18 mouse cellular contexts compared by ENCODE assay signal in genomic region chr14:46491601-46492000, GRCm38 (mm10).
DNase-seq lines count a peak whose midpoint lies in the region; ATAC-seq and TF ChIP-seq lines count a peak whose summit lies in the region.
"Had no signal": no experiment of that assay in that cellular context is flagged by ENCODE, and none has a peak within 500 bp of the region (broad histone marks: within the 10 kb centered on the region; RNA-seq: fewer than 3 reads in every experiment).

No protein-coding gene starts in this region.

- no peak overlapping the region for H3K9ac ChIP-seq in lung, embryonic 15.5 days
- no peak overlapping the region for H3K9ac ChIP-seq in stomach, embryonic 16.5 days (ENCODE audit: low read length)
- no peak overlapping the region for H3K9ac ChIP-seq in hindbrain, embryonic 16.5 days (ENCODE audit: low read depth, low read length)
- H3K9ac ChIP-seq: embryonic facial prominence, embryonic 15.5 days; heart, embryonic 15.5 days; hindbrain, embryonic 14.5 days; limb, embryonic 12.5 days had no signal

- TF ChIP-seq CTCF in lung, adult 2 months (IDR thresholded peaks at IDR 0.05; ENCODE audit: insufficient read depth, low read length) = no peak

- H3K4me1 ChIP-seq in lung, adult 2 months (ENCODE audit: control insufficient read depth, insufficient read depth, low read length) = no peaks in the 10 kb centered on the region
- H3K4me1 ChIP-seq in lung, embryonic 15.5 days = peaks cover 12% of the 10 kb centered on the region; the same call in 1 of the 2 replicates
- peaks cover 5% of the 10 kb centered on the region; the same call in 1 of the 2 replicates for H3K4me1 ChIP-seq in stomach, embryonic 16.5 days (ENCODE audit: control insufficient read depth, insufficient read depth, low read length)
- H3K4me1 ChIP-seq in hindbrain, embryonic 16.5 days (ENCODE audit: control insufficient read depth, insufficient read depth, low read depth, low read length) = no peaks in the 10 kb centered on the region
- H3K4me1 ChIP-seq: embryonic facial prominence, embryonic 15.5 days; heart, embryonic 15.5 days had no signal

- DNase-seq in lung, adult 18-20 months = peak; percentile 12 to 22
- DNase-seq in lung, adult 2 months = no peak
- peak; percentile 30 for DNase-seq in hindlimb bud, embryonic 11.5 days (ENCODE audit: extremely low spot score, low read depth, low spot score)
- DNase-seq in right cerebral cortex, adult 2 months (ENCODE audit: low spot score in 2 of 2) = no peak
- no peak for DNase-seq in gastrocnemius, postnatal 4 days (ENCODE audit: low spot score in 2 of 2)
- DNase-seq: adrenal gland, adult 8-10 months; cerebellum, postnatal 14 days; gastrocnemius, postnatal 36 days; layer of hippocampus, adult 9-11 months; right cerebral cortex, postnatal 25 days had no signal

- H3K4me3 ChIP-seq in lung, adult 2 months (replicated peaks; ENCODE audit: extremely low read depth, low read depth, low read length) = no peak overlapping the region
- no peak overlapping the region for H3K4me3 ChIP-seq in lung, embryonic 15.5 days
- no peak overlapping the region for H3K4me3 ChIP-seq in stomach, embryonic 16.5 days (replicated peaks; ENCODE audit: low read length)
- H3K4me3 ChIP-seq in hindbrain, embryonic 16.5 days (ENCODE audit: low read length) = no peak overlapping the region
- H3K4me3 ChIP-seq: embryonic facial prominence, embryonic 15.5 days; heart, embryonic 15.5 days; limb, embryonic 12.5 days had no signal

- ATAC-seq in lung, embryonic 15.5 days (ENCODE audit: borderline replicate concordance, extremely low read depth, low FRiP score, low TSS enrichment) = peak; percentile 87
- peak; percentile 82 for ATAC-seq in stomach, embryonic 16.5 days (ENCODE audit: insufficient read depth, low FRiP score)
- ATAC-seq in hindbrain, embryonic 16.5 days = no peak
- ATAC-seq: forebrain, embryonic 16.5 days had no signal

- no peaks in the 10 kb centered on the region for H3K9me3 ChIP-seq in lung, embryonic 15.5 days
- H3K9me3 ChIP-seq in stomach, embryonic 16.5 days (replicated peaks; ENCODE audit: control insufficient read depth, low read length) = no peaks in the 10 kb centered on the region
- no peaks in the 10 kb centered on the region; the same call in 1 of the 2 replicates for H3K9me3 ChIP-seq in hindbrain, embryonic 16.5 days (ENCODE audit: control insufficient read depth, low read length)
- H3K9me3 ChIP-seq: embryonic facial prominence, embryonic 15.5 days; heart, embryonic 15.5 days; limb, embryonic 12.5 days had no signal

- peak overlapping the region; percentile 1; the same call in 1 of the 2 replicates for H3K27ac ChIP-seq in lung, embryonic 15.5 days
- peak overlapping the region; percentile 9; the same call in 1 of the 2 replicates for H3K27ac ChIP-seq in stomach, embryonic 16.5 days (ENCODE audit: low read length)
- H3K27ac ChIP-seq in hindbrain, embryonic 16.5 days (ENCODE audit: low read depth, low read length) = no peak overlapping the region
- H3K27ac ChIP-seq: embryonic facial prominence, embryonic 15.5 days; heart, embryonic 15.5 days; hindbrain, embryonic 14.5 days; limb, embryonic 12.5 days had no signal

- peak overlapping the region; percentile 6; the same call in 1 of the 2 replicates for H3K4me2 ChIP-seq in lung, embryonic 15.5 days
- H3K4me2 ChIP-seq in stomach, embryonic 16.5 days (ENCODE audit: low read depth, low read length) = no peak overlapping the region
- H3K4me2 ChIP-seq in hindbrain, embryonic 16.5 days (ENCODE audit: low read length) = no peak overlapping the region
- H3K4me2 ChIP-seq: embryonic facial prominence, embryonic 15.5 days; heart, embryonic 15.5 days; hindbrain, embryonic 14.5 days; limb, embryonic 12.5 days had no signal

- 33% methylated on average over 9 of the region's 9 CpGs for WGBS in lung, adult 2 months
- WGBS in lung, embryonic 15.5 days = 33% methylated on average over 9 of the region's 9 CpGs
- 22% methylated on average over 9 of the region's 9 CpGs for WGBS in stomach, embryonic 16.5 days
- 78% methylated on average over 9 of the region's 9 CpGs for WGBS in hindbrain, embryonic 16.5 days

- no peaks in the 10 kb centered on the region for H3K27me3 ChIP-seq in lung, embryonic 15.5 days
- H3K27me3 ChIP-seq in stomach, embryonic 16.5 days (ENCODE audit: control insufficient read depth, insufficient read depth, low read length) = no peaks in the 10 kb centered on the region
- H3K27me3 ChIP-seq in hindbrain, embryonic 16.5 days (replicated peaks; ENCODE audit: control insufficient read depth, insufficient read depth, low read length) = no peaks in the 10 kb centered on the region
- H3K27me3 ChIP-seq: embryonic facial prominence, embryonic 15.5 days; heart, embryonic 15.5 days; limb, embryonic 12.5 days had no signal

- no peak for TF ChIP-seq POLR2A in lung, adult 2 months (IDR thresholded peaks at IDR 0.05; ENCODE audit: borderline replicate concordance, extremely low read depth, low read depth, low read length)

- H3K36me3 ChIP-seq in lung, embryonic 15.5 days = no peaks in the 10 kb centered on the region
- no peaks in the 10 kb centered on the region for H3K36me3 ChIP-seq in stomach, embryonic 16.5 days (ENCODE audit: control insufficient read depth, insufficient read depth, low read length)
- H3K36me3 ChIP-seq in hindbrain, embryonic 16.5 days (ENCODE audit: control insufficient read depth, insufficient read depth, low read length) = no peaks in the 10 kb centered on the region
- H3K36me3 ChIP-seq: embryonic facial prominence, embryonic 15.5 days; heart, embryonic 15.5 days; limb, embryonic 12.5 days had no signal

Comparison
In these comparisons a context has a peak if more than half of its experiments do, and no peak if none do; other contexts are left out.
1. DNase-seq: peak in lung, adult 18-20 months (2 of 2) and hindlimb bud, embryonic 11.5 days (single experiment); none in lung, adult 2 months (single experiment), right cerebral cortex, adult 2 months (0 of 2) and gastrocnemius, postnatal 4 days (0 of 2).